Mouse (Mus musculus) embryonic facial prominence, embryonic 11.5 days (tissue): Measurements from ENCODE around the gene Zrsr2. TPM values are rescaled to one million over a fixed set of nuclear protein-coding genes. Genes with fewer than 3 reads are reported as not detected.

Experiments used
- ATAC-seq: fragments of 200-750 bp; cut with Nextera tagmentation; replicated peaks from 2 replicates; pipeline ENCODE4 v1.8.0; 2017; ENCODE audit warnings: low read depth; ENCODE audit not compliant: insufficient number of reproducible peaks, low FRiP score, low TSS enrichment
- DNase-seq: peaks from one replicate; pipeline ENCODE4 v3.0.0-alpha.2; 2015; ENCODE audit warnings: low spot score
- H3K27ac ChIP-seq: fragments of 300-500 bp; sonication (generic); replicated peaks from 2 replicates; pipeline ENCODE4 v1.5.1; 2014; ENCODE audit warnings: mild to moderate bottlenecking, low read depth, low read length, control low read depth
- H3K27me3 ChIP-seq: fragments of 300-500 bp; sonication (generic); 2 replicates; pipeline ENCODE4 v1.6.1; 2014; ENCODE audit warnings: mild to moderate bottlenecking, low read length, moderate library complexity, mixed read lengths; ENCODE audit not compliant: control insufficient read depth, insufficient read depth
- H3K36me3 ChIP-seq: fragments of 300-500 bp; sonication (generic); replicated peaks from 2 replicates; pipeline ENCODE4 v1.6.1; 2014; ENCODE audit warnings: low read depth, mild to moderate bottlenecking, low read length, moderate library complexity, mixed read lengths; ENCODE audit not compliant: control insufficient read depth, insufficient read depth
- H3K4me1 ChIP-seq: fragments of 300-500 bp; sonication (generic); 2 replicates; pipeline ENCODE4 v1.6.1; 2014; ENCODE audit warnings: low read length, mixed read lengths; ENCODE audit not compliant: control insufficient read depth, insufficient read depth
- H3K4me2 ChIP-seq: fragments of 300-500 bp; sonication (generic); 2 replicates; pipeline ENCODE4 v1.6.1; 2014; ENCODE audit warnings: low read depth, mild to moderate bottlenecking, control low read depth, low read length, moderate library complexity
- H3K4me3 ChIP-seq: fragments of 300-500 bp; sonication (generic); 2 replicates; pipeline ENCODE4 v1.5.1; 2014; ENCODE audit warnings: low read depth, low read length, control low read depth
- H3K9ac ChIP-seq: fragments of 300-500 bp; sonication (generic); replicated peaks from 2 replicates; pipeline ENCODE4 v1.6.1; 2014; ENCODE audit warnings: mild to moderate bottlenecking, control low read depth, low read length
- H3K9me3 ChIP-seq: fragments of 300-500 bp; sonication (generic); replicated peaks from 2 replicates; pipeline ENCODE4 v1.6.1; 2016; ENCODE audit warnings: mild to moderate bottlenecking, low read length, inconsistent platforms, mixed read lengths; ENCODE audit not compliant: control insufficient read depth
- WGBS: fragments of 180-500 bp; shearing (Covaris S2); extraction: QIAGEN DNeasy Blood & Tissue Kit; methylation state at CpG from one replicate; pipeline ENCODE4 v1.1.7; 2014; 5-methylcytosine and 5-hydroxymethylcytosine counted together
- polyA plus RNA-seq: library from polyadenylated mRNA; unstranded; fragments of >200 nt; fragmentation: Nextera tagmentation; extraction: Ambion mirVana; gene quantifications from 2 replicates; pipeline ENCODE4 v1.2.1, GENCODE M21; 2014

Zrsr2 gene
- polyA plus RNA-seq, 1 experiment from 2014 or later, result 67.6 TPM

GRCm38 (mm10) chrX:163957803-163958466, 526 bp downstream of the Zrsr2 start:
- DNase-seq, result peak; percentile 69
- Histone ChIP-seq H3K4me1 (no peaks in the 10 kb centered on the region), H3K4me3 (peak overlapping the region; percentile 54), H3K27ac (peak overlapping the region; percentile 95), H3K27me3 (no peaks in the 10 kb centered on the region), H3K9ac (peak overlapping the region; percentile 77), H3K9me3 (no peaks in the 10 kb centered on the region), H3K36me3 (no peaks in the 10 kb centered on the region), H3K4me2 (peak overlapping the region; percentile 45)
- 11% methylated on average over 38 of the region's 67 CpGs for WGBS
- peak; percentile 91 for ATAC-seq

- Histone ChIP-seq H3K4me3 (peak overlapping the region; percentile 54), H3K27me3 (no peaks in the 10 kb centered on the region), H3K27ac (peak overlapping the region; percentile 95), H3K9ac (peak overlapping the region; percentile 77), H3K36me3 (no peaks in the 10 kb centered on the region), H3K9me3 (no peaks in the 10 kb centered on the region), H3K4me1 (no peaks in the 10 kb centered on the region), H3K4me2 (peak overlapping the region; percentile 45)
- ATAC-seq (no peak), DNase-seq (peak; percentile 1)
- WGBS, result 29% methylated on average over 12 of the region's 12 CpGs
Measured at GRCm38 (mm10) chrX:163957381-163957780, 1.1 kb downstream of the Zrsr2 start.

- Histone ChIP-seq H3K9me3 (no peaks in the 10 kb centered on the region), H3K4me1 (no peaks in the 10 kb centered on the region), H3K4me2 (no peak overlapping the region), H3K9ac (no peak overlapping the region), H3K4me3 (no peak overlapping the region), H3K27ac (no peak overlapping the region), H3K36me3 (no peaks in the 10 kb centered on the region), H3K27me3 (no peaks in the 10 kb centered on the region)
- DNase-seq, result no peak
- WGBS, result 75% methylated on average over 1 of the region's 1 CpGs
- no peak for ATAC-seq
Measured at GRCm38 (mm10) chrX:163951618-163952017, 6.8 kb downstream of the Zrsr2 start.

GRCm38 (mm10) chrX:163944381-163944780, 14.1 kb downstream of the Zrsr2 start:
- Histone ChIP-seq H3K27me3 (no peaks in the 10 kb centered on the region), H3K9ac (no peak overlapping the region), H3K4me1 (no peaks in the 10 kb centered on the region), H3K4me2 (no peak overlapping the region), H3K27ac (no peak overlapping the region), H3K36me3 (no peaks in the 10 kb centered on the region), H3K9me3 (no peaks in the 10 kb centered on the region), H3K4me3 (no peak overlapping the region)
- ATAC-seq (no peak), DNase-seq (no peak)
- 91% methylated on average over 3 of the region's 3 CpGs for WGBS

- WGBS, result 92% methylated on average over 6 of the region's 6 CpGs
Measured at GRCm38 (mm10) chrX:163938587-163938986, 19.9 kb downstream of the Zrsr2 start.

GRCm38 (mm10) chrX:163934731-163935130, 23.7 kb downstream of the Zrsr2 start:
- H3K4me2 ChIP-seq, result no peak overlapping the region
- H3K36me3 ChIP-seq, result no peaks in the 10 kb centered on the region
- DNase-seq (no peak), ATAC-seq (no peak)
- no peak overlapping the region for H3K9ac ChIP-seq
- no peaks in the 10 kb centered on the region for H3K9me3 ChIP-seq
- no peak overlapping the region for H3K4me3 ChIP-seq
- H3K4me1 ChIP-seq, result no peaks in the 10 kb centered on the region
- no peaks in the 10 kb centered on the region for H3K27me3 ChIP-seq
- H3K27ac ChIP-seq, result no peak overlapping the region
- 84% methylated on average over 8 of the region's 8 CpGs for WGBS

More at GRCm38 (mm10) chrX:163938587-163938986, 19.9 kb downstream of the Zrsr2 start:
- ATAC-seq, result no peak
- no peaks in the 10 kb centered on the region for H3K9me3 ChIP-seq
- H3K4me3 ChIP-seq, result no peak overlapping the region
- no peak overlapping the region for H3K27ac ChIP-seq
- DNase-seq, result no peak
- H3K9ac ChIP-seq, result no peak overlapping the region
- no peaks in the 10 kb centered on the region for H3K36me3 ChIP-seq
- H3K4me2 ChIP-seq, result no peak overlapping the region
- H3K4me1 ChIP-seq, result no peaks in the 10 kb centered on the region
- H3K27me3 ChIP-seq, result no peaks in the 10 kb centered on the region

GRCm38 (mm10) chrX:163929550-163929949, 28.9 kb downstream of the Zrsr2 start:
- no peaks in the 10 kb centered on the region for H3K27me3 ChIP-seq
- no peak for ATAC-seq
- H3K27ac ChIP-seq, result no peak overlapping the region
- H3K4me1 ChIP-seq, result no peaks in the 10 kb centered on the region
- no peak overlapping the region for H3K4me2 ChIP-seq
- no peaks in the 10 kb centered on the region for H3K9me3 ChIP-seq
- no peak for DNase-seq
- H3K4me3 ChIP-seq, result no peak overlapping the region
- no peaks in the 10 kb centered on the region for H3K36me3 ChIP-seq
- no peak overlapping the region for H3K9ac ChIP-seq

- Histone ChIP-seq H3K27me3 (no peaks in the 10 kb centered on the region), H3K36me3 (no peaks in the 10 kb centered on the region), H3K9ac (no peak overlapping the region), H3K4me3 (no peak overlapping the region), H3K4me2 (no peak overlapping the region), H3K4me1 (no peaks in the 10 kb centered on the region), H3K9me3 (no peaks in the 10 kb centered on the region), H3K27ac (no peak overlapping the region)
- no peak for ATAC-seq
- DNase-seq, result peak; percentile 10
Measured at GRCm38 (mm10) chrX:163912791-163913190, 45.7 kb downstream of the Zrsr2 start.
